Mouse (Mus musculus) heart, postnatal 0 days (tissue): Measurements from ENCODE around the gene Fam129a. TPM values are rescaled to one million over a fixed set of nuclear protein-coding genes. Genes with fewer than 3 reads are reported as not detected.

ENCODE experiments used
- ATAC-seq: fragments of 200-750 bp; cut with Nextera tagmentation; 2 replicates; pipeline ENCODE4 v1.8.0; 2017; ENCODE audit warnings: low read depth, moderate number of reproducible peaks, moderate library complexity; ENCODE audit not compliant: insufficient read depth
- DNase-seq: peaks from one replicate; pipeline ENCODE4 v3.0.0-alpha.2; 2016; ENCODE audit warnings: low spot score
- H3K27ac ChIP-seq: fragments of 300-500 bp; sonication (generic); 2 replicates; pipeline ENCODE4 v1.5.1; 2014; ENCODE audit warnings: low read depth, mild to moderate bottlenecking
- H3K27me3 ChIP-seq: fragments of 300-500 bp; sonication (generic); 2 replicates; pipeline ENCODE4 v1.6.1; 2014; ENCODE audit warnings: low read length, mixed read lengths; ENCODE audit not compliant: control insufficient read depth, insufficient read depth
- H3K36me3 ChIP-seq: fragments of 300-500 bp; sonication (generic); replicated peaks from 2 replicates; pipeline ENCODE4 v1.6.1; 2014; ENCODE audit warnings: low read length, mixed read lengths; ENCODE audit not compliant: control insufficient read depth, insufficient read depth
- H3K4me1 ChIP-seq: fragments of 300-500 bp; sonication (generic); 2 replicates; pipeline ENCODE4 v1.6.1; 2014; ENCODE audit warnings: antibody characterized with exemption; ENCODE audit not compliant: control insufficient read depth, insufficient read depth
- H3K4me2 ChIP-seq: fragments of 300-500 bp; sonication (generic); 2 replicates; pipeline ENCODE4 v1.6.1; 2014; ENCODE audit warnings: low read depth, mild to moderate bottlenecking, low read length, moderate library complexity
- H3K4me3 ChIP-seq: fragments of 300-500 bp; sonication (generic); 2 replicates; pipeline ENCODE4 v1.5.1; 2014; ENCODE audit warnings: low read depth, low read length
- H3K9ac ChIP-seq: fragments of 300-500 bp; sonication (generic); replicated peaks from 2 replicates; pipeline ENCODE4 v1.6.1; 2014; ENCODE audit warnings: low read depth, low read length, mixed read lengths
- H3K9me3 ChIP-seq: fragments of 300-500 bp; sonication (generic); replicated peaks from 2 replicates; pipeline ENCODE4 v1.6.1; 2016; ENCODE audit warnings: low read length; ENCODE audit not compliant: control insufficient read depth
- CTCF ChIP-seq: IDR thresholded peaks from 2 replicates; pipeline ENCODE4 v1.5.1; 2016; ENCODE audit warnings: antibody characterized with exemption, control low read depth, low read depth
- EP300 ChIP-seq: IDR thresholded peaks from 2 replicates; pipeline ENCODE4 v1.6.1; 2016; ENCODE audit warnings: antibody characterized with exemption, low read depth
- WGBS: fragments of 180-500 bp; shearing (Covaris S2); extraction: QIAGEN DNeasy Blood & Tissue Kit; methylation state at CpG from one replicate; pipeline ENCODE4 v1.1.7; 2014; 5-methylcytosine and 5-hydroxymethylcytosine counted together
- polyA plus RNA-seq: library from polyadenylated mRNA; unstranded; fragments of >200 nt; fragmentation: Nextera tagmentation; extraction: Ambion mirVana; gene quantifications from 2 replicates; pipeline ENCODE4 v1.2.1, GENCODE M21; 2015
- total RNA-seq: library from RNA; depleted of rRNA; stranded (reverse); fragments of >200 nt; gene quantifications from 2 replicates; pipeline ENCODE4 v1.2.3, GENCODE M21; 2014; ENCODE audit warnings: low replicate concordance

The Fam129a gene
- total and polyA plus RNA-seq, 2 experiments from 2014 or later = 14.1 to 64.3 TPM

GRCm38 (mm10) chr1:151580200-151580982 is 9.4 kb downstream of the Fam129a start:
- TF ChIP-seq EP300 (no peak), CTCF (no peak)
- no peaks in the 10 kb centered on the region for H3K4me1 ChIP-seq
- WGBS = 74% methylated on average over 8 of the region's 8 CpGs

GRCm38 (mm10) chr1:151581454-151581853 is 10.5 kb downstream of the Fam129a start:
- ATAC-seq = no peak
- H3K4me1 ChIP-seq = no peaks in the 10 kb centered on the region
- no peak overlapping the region for H3K9ac ChIP-seq
- H3K9me3 ChIP-seq = no peaks in the 10 kb centered on the region
- no peak overlapping the region for H3K4me2 ChIP-seq
- no peak overlapping the region for H3K4me3 ChIP-seq
- TF ChIP-seq CTCF (no peak), EP300 (no peak)
- 73% methylated on average over 6 of the region's 6 CpGs for WGBS
- DNase-seq = no peak
- no peaks in the 10 kb centered on the region for H3K36me3 ChIP-seq
- no peak overlapping the region for H3K27ac ChIP-seq
- no peaks in the 10 kb centered on the region for H3K27me3 ChIP-seq

More at GRCm38 (mm10) chr1:151580200-151580982, 9.4 kb downstream of the Fam129a start:
- DNase-seq (no peak), ATAC-seq (no peak)
- Histone ChIP-seq H3K27ac (no peak overlapping the region), H3K36me3 (no peaks in the 10 kb centered on the region), H3K9ac (no peak overlapping the region), H3K9me3 (no peaks in the 10 kb centered on the region), H3K27me3 (no peaks in the 10 kb centered on the region), H3K4me2 (no peak overlapping the region), H3K4me3 (no peak overlapping the region)

- WGBS = 83% methylated on average over 4 of the region's 4 CpGs
- H3K36me3 ChIP-seq = no peaks in the 10 kb centered on the region
Observed at GRCm38 (mm10) chr1:151581977-151582376, 11.0 kb downstream of the Fam129a start.

GRCm38 (mm10) chr1:151583457-151584181 is 12.6 kb downstream of the Fam129a start:
- DNase-seq (no peak), ATAC-seq (no peak)
- no peaks in the 10 kb centered on the region for H3K9me3 ChIP-seq
- no peak overlapping the region for H3K4me3 ChIP-seq
- 80% methylated on average over 8 of the region's 8 CpGs for WGBS
- no peaks in the 10 kb centered on the region for H3K4me1 ChIP-seq
- H3K4me2 ChIP-seq = no peak overlapping the region
- no peak overlapping the region for H3K9ac ChIP-seq
- no peaks in the 10 kb centered on the region for H3K27me3 ChIP-seq
- H3K36me3 ChIP-seq = no peaks in the 10 kb centered on the region
- TF ChIP-seq EP300 = no peak
- no peak for TF ChIP-seq CTCF
- H3K27ac ChIP-seq = no peak overlapping the region

More at GRCm38 (mm10) chr1:151581977-151582376, 11.0 kb downstream of the Fam129a start:
- Histone ChIP-seq H3K9ac (no peak overlapping the region), H3K4me1 (no peaks in the 10 kb centered on the region), H3K4me2 (no peak overlapping the region), H3K27me3 (no peaks in the 10 kb centered on the region), H3K27ac (no peak overlapping the region), H3K9me3 (no peaks in the 10 kb centered on the region), H3K4me3 (no peak overlapping the region)
- TF ChIP-seq CTCF (no peak), EP300 (no peak)
- DNase-seq = no peak
- no peak for ATAC-seq

- no peak for ATAC-seq
- H3K4me2 ChIP-seq = no peak overlapping the region
- 57% methylated on average over 1 of the region's 1 CpGs for WGBS
Observed at GRCm38 (mm10) chr1:151584182-151584471, 13.1 kb downstream of the Fam129a start.

More at GRCm38 (mm10) chr1:151584182-151584471, 13.1 kb downstream of the Fam129a start:
- Histone ChIP-seq H3K4me1 (no peaks in the 10 kb centered on the region), H3K9ac (no peak overlapping the region), H3K9me3 (no peaks in the 10 kb centered on the region), H3K27ac (no peak overlapping the region), H3K36me3 (no peaks in the 10 kb centered on the region), H3K27me3 (no peaks in the 10 kb centered on the region), H3K4me3 (no peak overlapping the region)
- TF ChIP-seq CTCF (no peak), EP300 (no peak)
- DNase-seq = no peak
